Mouse (Mus musculus) testis, adult 2 months (tissue): ENCODE data around the gene Crebbp.

Experiments
- CTCF ChIP-seq: fragments of 200-500 bp; IDR thresholded peaks from 2 replicates; pipeline ENCODE4 v1.5.1; 2012; ENCODE audit warnings: low read depth, mild to moderate bottlenecking, inconsistent platforms, low read length, moderate library complexity; ENCODE audit not compliant: control insufficient read depth, insufficient read depth, insufficient replicate concordance
- POLR2A ChIP-seq: fragments of 200-500 bp; IDR thresholded peaks from 2 replicates; pipeline ENCODE4 v1.6.1; 2012; ENCODE audit warnings: low read depth, mild to moderate bottlenecking, inconsistent platforms, low read length, moderate library complexity; ENCODE audit not compliant: control insufficient read depth

GRCm38 (mm10) chr16:4096141-4096540 is 117.7 kb downstream of the Crebbp start:
- TF ChIP-seq CTCF (no peak), POLR2A (no peak)
